Mouse (Mus musculus) heart, embryonic 10.5 days (tissue): Measurements from ENCODE around the gene Cenpb. TPM values are rescaled to one million over a fixed set of nuclear protein-coding genes. Genes with fewer than 3 reads are reported as not detected.

Experiments used
- DNase-seq: peaks from one replicate; pipeline ENCODE4 v3.0.0-alpha.2; 2017; ENCODE audit warnings: low spot score
- H3K27ac ChIP-seq: fragments of 300-500 bp; sonication (generic); 2 replicates; pipeline ENCODE4 v1.5.1; 2016; ENCODE audit warnings: mild to moderate bottlenecking
- H3K27me3 ChIP-seq: fragments of 300-500 bp; sonication (generic); 2 replicates; pipeline ENCODE4 v1.6.1; 2016; ENCODE audit warnings: mild to moderate bottlenecking; ENCODE audit not compliant: poor library complexity, insufficient read depth, severe bottlenecking
- H3K36me3 ChIP-seq: fragments of 300-500 bp; sonication (generic); 2 replicates; pipeline ENCODE4 v1.6.1; 2016; ENCODE audit warnings: mild to moderate bottlenecking, moderate library complexity
- H3K4me1 ChIP-seq: fragments of 300-500 bp; sonication (generic); 2 replicates; pipeline ENCODE4 v1.6.1; 2016; ENCODE audit warnings: mild to moderate bottlenecking
- H3K4me3 ChIP-seq: fragments of 300-500 bp; sonication (generic); 2 replicates; pipeline ENCODE4 v1.5.1; 2016; ENCODE audit warnings: mild to moderate bottlenecking, moderate library complexity
- H3K9me3 ChIP-seq: fragments of 300-500 bp; sonication (generic); 2 replicates; pipeline ENCODE4 v1.6.1; 2016; ENCODE audit warnings: mild to moderate bottlenecking, moderate library complexity
- WGBS: fragments of 180-500 bp; shearing (Covaris S2); methylation state at CpG from one replicate; pipeline ENCODE4 v1.1.7; 2016; 5-methylcytosine and 5-hydroxymethylcytosine counted together
- polyA plus RNA-seq: library from polyadenylated mRNA; unstranded; fragments of >200 nt; fragmentation: Nextera tagmentation; extraction: Ambion mirVana; gene quantifications from 2 replicates; pipeline ENCODE4 v1.2.1, GENCODE M21; 2016

Cenpb gene
- polyA plus RNA-seq, 1 experiment from 2014 or later = 5.1 TPM

- no peaks in the 10 kb centered on the region for H3K27me3 ChIP-seq
- peak overlapping the region; percentile 93 for H3K27ac ChIP-seq
- no peaks in the 10 kb centered on the region for H3K9me3 ChIP-seq
- peaks cover 51% of the 10 kb centered on the region for H3K4me1 ChIP-seq
- peak overlapping the region; percentile 61; the same call in 1 of the 2 replicates for H3K4me3 ChIP-seq
- 75% methylated on average over 4 of the region's 4 CpGs for WGBS
- no peak for DNase-seq
- peaks cover 19% of the 10 kb centered on the region for H3K36me3 ChIP-seq
Observed at GRCm38 (mm10) chr2:131209125-131209795, 29.4 kb upstream of the Cenpb start.

DNA sequence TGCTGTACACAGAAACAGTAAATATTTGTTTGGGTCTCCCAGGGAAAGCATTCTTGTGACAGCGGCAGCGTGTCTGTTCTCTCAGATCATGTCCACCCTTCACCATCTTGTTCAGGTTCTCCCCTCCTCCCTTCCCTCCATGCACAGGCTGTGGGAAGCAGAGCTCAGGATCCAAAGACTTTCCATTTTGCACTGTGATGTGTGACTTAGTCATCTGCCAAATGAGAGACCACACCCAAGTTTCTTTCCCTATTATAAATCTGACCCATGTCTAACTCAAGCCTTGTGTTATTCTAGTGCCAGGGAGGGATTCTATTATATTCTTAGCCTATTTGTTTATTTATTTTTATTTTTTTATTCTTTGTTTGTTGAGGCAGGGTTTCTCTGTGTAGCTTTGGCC, 28.5 kb upstream of the Cenpb start:
- WGBS = 95% methylated on average over 2 of the region's 2 CpGs

GRCm38 (mm10) chr2:131206778-131207177, 26.9 kb upstream of the Cenpb start, which contains the start of gene Ap5s1:
TSS of gene Ap5s1 (plus strand) at chr2:131207078.
- WGBS = 74% methylated on average over 4 of the region's 4 CpGs
- no peak within 1 kb of the TSS for H3K4me3 ChIP-seq
- peak within 1 kb of the TSS; percentile 45; the same call in 1 of the 2 replicates for H3K27ac ChIP-seq
- H3K4me1 ChIP-seq = peaks cover 30% of the 10 kb centered on the region
- no peaks in the 10 kb centered on the region for H3K9me3 ChIP-seq
- no peak for DNase-seq
- no peaks in the 10 kb centered on the region for H3K27me3 ChIP-seq
- no peaks in the 10 kb centered on the region for H3K36me3 ChIP-seq

More for the DNA sequence above, 28.5 kb upstream of the Cenpb start:
- Histone ChIP-seq H3K4me1 (peaks cover 42% of the 10 kb centered on the region), H3K36me3 (peaks cover 11% of the 10 kb centered on the region), H3K27me3 (no peaks in the 10 kb centered on the region), H3K9me3 (no peaks in the 10 kb centered on the region), H3K4me3 (no peak overlapping the region), H3K27ac (no peak overlapping the region)
- DNase-seq = no peak

DNA sequence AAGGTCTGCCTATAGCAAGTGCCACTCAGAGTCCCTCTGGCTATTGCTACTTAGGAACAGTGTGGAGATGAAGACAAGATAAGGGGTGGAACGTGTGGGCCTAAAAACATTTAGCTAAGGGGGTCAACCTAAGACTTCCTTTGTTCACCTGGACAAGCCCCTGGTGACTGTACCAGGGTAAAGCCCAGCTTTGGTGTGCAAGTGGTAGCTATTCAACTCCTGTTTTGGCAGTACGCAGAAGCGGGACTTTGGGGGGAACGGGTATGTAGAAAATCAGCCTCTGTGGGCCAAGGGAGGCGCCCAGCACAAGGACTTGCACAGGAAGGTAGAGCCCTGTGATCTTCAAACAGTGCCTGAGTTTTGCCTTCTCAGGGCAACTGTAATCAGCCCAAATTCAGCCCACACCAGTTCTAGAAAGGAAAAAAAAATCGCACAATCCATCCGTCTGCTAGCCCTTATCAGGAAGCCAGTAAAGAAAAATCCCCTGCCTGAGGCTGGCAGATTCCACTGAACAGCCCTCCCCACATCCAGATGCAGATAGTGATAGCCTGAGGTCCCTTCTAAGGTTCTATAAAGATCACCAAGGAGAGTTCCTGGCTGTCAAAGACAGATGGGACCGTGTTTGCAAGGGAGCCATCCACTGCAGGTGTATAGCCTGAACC, 25.8 kb upstream of the Cenpb start:
- H3K9me3 ChIP-seq = no peaks in the 10 kb centered on the region
- WGBS = 60% methylated on average over 8 of the region's 8 CpGs
- no peak overlapping the region for H3K4me3 ChIP-seq
- H3K27ac ChIP-seq = peak overlapping the region; percentile 45; the same call in 1 of the 2 replicates
- no peaks in the 10 kb centered on the region for H3K36me3 ChIP-seq
- DNase-seq = peak; percentile 92
- no peaks in the 10 kb centered on the region for H3K27me3 ChIP-seq
- peaks cover 25% of the 10 kb centered on the region for H3K4me1 ChIP-seq

DNA sequence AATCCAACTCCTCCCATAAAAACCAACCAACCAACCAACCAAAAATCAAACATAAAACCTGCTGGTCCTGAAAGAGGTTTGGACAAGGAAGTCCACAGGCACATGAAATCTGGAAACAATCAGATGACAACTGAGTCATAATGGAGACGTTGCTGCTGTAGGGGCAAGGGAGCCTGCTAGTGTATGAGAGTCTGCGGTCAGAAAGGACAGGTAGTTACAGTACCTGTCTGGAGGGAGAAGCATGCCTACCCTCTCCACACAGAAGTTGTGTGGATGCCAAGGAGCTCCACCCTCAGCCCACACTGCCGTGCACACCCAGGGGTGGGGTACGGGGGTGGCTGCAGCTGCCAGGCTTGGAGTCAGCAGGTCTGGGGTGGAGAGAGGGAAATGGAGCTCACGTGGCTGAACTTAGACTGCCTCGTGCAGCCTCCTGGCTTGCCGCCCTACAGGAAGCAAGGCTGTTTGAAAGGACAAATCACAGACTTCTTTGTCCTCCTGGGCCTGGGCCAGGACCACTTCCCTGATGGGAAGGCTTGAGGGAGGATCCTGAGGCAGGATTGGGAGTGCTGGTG, 24.6 kb upstream of the Cenpb start:
- peak overlapping the region; percentile 49 for H3K27ac ChIP-seq
- H3K36me3 ChIP-seq = peaks cover 3% of the 10 kb centered on the region; the same call in 1 of the 2 replicates
- no peak for DNase-seq
- H3K4me3 ChIP-seq = no peak overlapping the region
- H3K4me1 ChIP-seq = peaks cover 19% of the 10 kb centered on the region
- no peaks in the 10 kb centered on the region for H3K9me3 ChIP-seq
- WGBS = 55% methylated on average over 7 of the region's 7 CpGs
- no peaks in the 10 kb centered on the region for H3K27me3 ChIP-seq

- Histone ChIP-seq H3K4me1 (peaks cover 14% of the 10 kb centered on the region), H3K27ac (no peak overlapping the region), H3K4me3 (no peak overlapping the region), H3K27me3 (no peaks in the 10 kb centered on the region), H3K9me3 (no peaks in the 10 kb centered on the region), H3K36me3 (peaks cover 3% of the 10 kb centered on the region; the same call in 1 of the 2 replicates)
- WGBS = 83% methylated on average over 6 of the region's 6 CpGs
- DNase-seq = no peak
Observed at GRCm38 (mm10) chr2:131203816-131204409, 24.0 kb upstream of the Cenpb start.

- no peaks in the 10 kb centered on the region for H3K9me3 ChIP-seq
- H3K27ac ChIP-seq = peak overlapping the region; percentile 17; the same call in 1 of the 2 replicates
- H3K4me1 ChIP-seq = peaks cover 14% of the 10 kb centered on the region
- peaks cover 22% of the 10 kb centered on the region for H3K36me3 ChIP-seq
- H3K4me3 ChIP-seq = no peak overlapping the region
- WGBS = 89% methylated on average over 3 of the region's 3 CpGs
- no peaks in the 10 kb centered on the region for H3K27me3 ChIP-seq
- DNase-seq = no peak
Observed at GRCm38 (mm10) chr2:131201262-131201661, 21.4 kb upstream of the Cenpb start.

DNA sequence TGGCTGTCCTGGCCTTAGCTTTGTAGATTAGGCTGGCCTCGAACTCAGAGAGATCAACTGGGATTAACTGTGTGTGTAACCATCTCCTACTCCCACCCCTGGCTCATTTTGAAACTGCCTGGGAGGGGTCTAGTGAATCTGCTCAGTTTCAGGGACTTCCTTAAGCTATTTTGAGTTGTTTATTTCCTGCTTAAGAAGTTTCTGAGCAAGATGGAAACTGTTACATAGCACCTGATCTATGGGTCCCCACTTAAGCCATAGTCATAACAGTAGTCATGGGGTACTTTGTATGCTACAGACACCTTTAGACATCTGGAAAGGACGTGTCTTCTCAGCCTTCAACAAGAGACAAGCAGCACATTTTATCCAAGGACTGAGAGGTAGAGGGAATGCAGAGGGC, 20.8 kb upstream of the Cenpb start:
- no peaks in the 10 kb centered on the region for H3K9me3 ChIP-seq
- no peak for DNase-seq
- no peak overlapping the region for H3K4me3 ChIP-seq
- 80% methylated on average over 2 of the region's 2 CpGs for WGBS
- H3K36me3 ChIP-seq = peaks cover 28% of the 10 kb centered on the region
- peaks cover 13% of the 10 kb centered on the region for H3K4me1 ChIP-seq
- no peaks in the 10 kb centered on the region for H3K27me3 ChIP-seq
- no peak overlapping the region for H3K27ac ChIP-seq

DNA sequence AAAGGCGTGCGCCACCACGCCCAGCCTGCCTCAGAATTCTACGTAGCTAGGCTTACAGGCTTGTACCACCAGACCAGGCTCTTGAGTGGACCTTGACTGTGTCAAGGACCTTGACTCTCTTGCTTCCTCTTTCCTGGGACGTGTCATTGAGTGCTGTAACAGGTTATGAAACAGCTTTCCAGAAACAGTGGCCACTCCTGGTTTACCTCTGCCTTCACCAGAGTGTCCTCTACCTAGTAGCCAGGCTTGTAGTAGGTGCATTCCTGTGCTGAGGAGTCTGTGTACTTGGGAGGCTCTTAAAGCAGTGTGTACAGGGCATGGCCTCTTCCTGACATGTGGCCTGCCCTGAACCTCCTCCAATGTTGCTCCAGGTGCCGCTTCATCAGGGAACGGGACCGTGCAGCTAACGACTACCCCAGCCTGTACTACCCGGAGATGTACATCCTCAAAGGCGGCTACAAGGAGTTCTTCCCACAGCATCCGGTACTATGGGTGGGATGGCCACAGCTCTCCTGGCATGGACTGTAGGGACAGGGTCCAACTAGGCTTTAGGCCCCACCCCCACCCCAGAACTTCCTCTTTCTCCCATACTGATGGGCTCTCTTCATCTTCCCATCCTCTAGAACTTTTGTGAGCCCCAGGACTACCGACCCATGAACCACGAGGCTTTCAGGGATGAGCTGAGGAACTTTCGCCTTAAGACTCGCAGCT, 16.9 kb upstream of the Cenpb start:
- H3K27ac ChIP-seq = no peak overlapping the region
- H3K9me3 ChIP-seq = no peaks in the 10 kb centered on the region
- peaks cover 64% of the 10 kb centered on the region for H3K36me3 ChIP-seq
- no peak overlapping the region for H3K4me3 ChIP-seq
- no peak for DNase-seq
- no peaks in the 10 kb centered on the region for H3K4me1 ChIP-seq
- WGBS = 91% methylated on average over 16 of the region's 16 CpGs
- no peaks in the 10 kb centered on the region for H3K27me3 ChIP-seq

- Histone ChIP-seq H3K4me3 (no peak overlapping the region), H3K27me3 (no peaks in the 10 kb centered on the region), H3K36me3 (peaks cover 54% of the 10 kb centered on the region), H3K9me3 (no peaks in the 10 kb centered on the region), H3K27ac (0 out of 2 replicates have a peak overlapping the region, but pooled peaks have one; percentile 69), H3K4me1 (peaks cover 33% of the 10 kb centered on the region)
- no peak for DNase-seq
- 85% methylated on average over 7 of the region's 7 CpGs for WGBS
Observed at GRCm38 (mm10) chr2:131191005-131191390, 11.1 kb upstream of the Cenpb start.

DNA sequence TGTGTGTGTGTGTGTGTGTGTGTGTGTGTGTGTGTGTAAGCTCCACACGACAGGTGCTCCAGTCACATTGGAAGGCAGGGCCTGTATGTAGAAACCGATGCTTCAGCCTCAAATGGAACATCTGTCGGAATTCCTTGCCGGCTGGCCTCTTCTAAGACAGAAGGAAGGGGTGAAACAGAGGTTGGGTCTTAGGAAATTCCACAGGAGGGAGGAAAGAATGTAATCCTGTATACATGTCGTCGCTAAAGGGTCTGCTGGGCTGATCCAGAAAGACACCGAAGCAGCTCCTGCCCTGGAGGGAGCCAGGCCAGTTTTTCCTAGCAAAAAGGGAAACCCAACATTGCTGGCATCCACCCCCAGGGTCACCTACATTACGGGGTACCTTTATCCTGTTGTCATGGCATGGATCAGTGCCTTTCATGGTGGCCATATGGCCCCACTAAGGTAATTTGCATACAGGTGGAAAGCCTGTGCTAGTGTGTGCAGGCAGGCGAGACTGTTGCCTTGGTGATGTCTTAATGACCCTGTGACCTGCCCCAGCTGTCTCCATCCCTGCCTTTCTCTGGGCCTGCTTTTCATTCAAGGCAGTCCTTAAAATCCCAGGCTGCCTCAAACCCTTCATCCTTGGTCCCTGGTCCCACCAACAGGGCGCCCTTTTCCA, 10.6 kb upstream of the Cenpb start:
- no peak overlapping the region for H3K4me3 ChIP-seq
- DNase-seq = no peak
- 0 out of 2 replicates have a peak overlapping the region, but pooled peaks have one; percentile 69 for H3K27ac ChIP-seq
- no peaks in the 10 kb centered on the region for H3K27me3 ChIP-seq
- WGBS = 48% methylated on average over 10 of the region's 10 CpGs
- peaks cover 48% of the 10 kb centered on the region for H3K36me3 ChIP-seq
- no peaks in the 10 kb centered on the region for H3K9me3 ChIP-seq
- peaks cover 38% of the 10 kb centered on the region for H3K4me1 ChIP-seq
